Mouse (Mus musculus): ENCODE results near the gene Fancc. TPM values are rescaled to one million over a fixed set of nuclear protein-coding genes. Genes with fewer than 3 reads are reported as not detected.

The Fancc gene
- polyA plus RNA-seq, 1 experiment from 2014 or later = 25.9 TPM

- 19% methylated on average over 5 of the region's 5 CpGs for WGBS
- Histone ChIP-seq H3K27ac (ENCODE audit: low read depth) (peak overlapping the region; percentile 90), H3K4me1 (ENCODE audit: insufficient read depth) (peaks cover 26% of the 10 kb centered on the region), H3K4me3 (ENCODE audit: low read depth, low read length) (0 out of 2 replicates have a peak overlapping the region, but pooled peaks have one; percentile 6), H3K9me3 (ENCODE audit: low read depth, low read length) (no peaks in the 10 kb centered on the region), H3K36me3 (ENCODE audit: insufficient read depth) (peaks cover 22% of the 10 kb centered on the region), H3K27me3 (ENCODE audit: insufficient read depth, low read length) (no peaks in the 10 kb centered on the region), H3K4me2 (peak overlapping the region; percentile 54), H3K9ac (peak overlapping the region; percentile 36)
- no peak for ATAC-seq (ENCODE audit: insufficient read depth)
- TF ChIP-seq CTCF (IDR thresholded peaks at IDR 0.05; ENCODE audit: low read depth) = no peak
- DNase-seq = peak; percentile 55
Observed at GRCm38 (mm10) chr13:63278141-63278631, 218.9 kb downstream of the Fancc start.

GRCm38 (mm10) chr13:63277316-63277715, 219.8 kb downstream of the Fancc start:
- ATAC-seq (ENCODE audit: insufficient read depth) (no peak), DNase-seq (no peak)
- peaks cover 14% of the 10 kb centered on the region for H3K36me3 ChIP-seq (ENCODE audit: insufficient read depth)
- no peaks in the 10 kb centered on the region for H3K9me3 ChIP-seq (ENCODE audit: low read depth, low read length)
- peak overlapping the region; percentile 54 for H3K4me2 ChIP-seq
- no peak for TF ChIP-seq CTCF (IDR thresholded peaks at IDR 0.05; ENCODE audit: low read depth)
- no peak overlapping the region for H3K4me3 ChIP-seq (ENCODE audit: low read depth, low read length)
- H3K27me3 ChIP-seq (ENCODE audit: insufficient read depth, low read length) = no peaks in the 10 kb centered on the region
- 43% methylated on average over 5 of the region's 5 CpGs for WGBS
- H3K9ac ChIP-seq = no peak overlapping the region
- peak overlapping the region; percentile 90 for H3K27ac ChIP-seq (ENCODE audit: low read depth)
- H3K4me1 ChIP-seq (ENCODE audit: insufficient read depth) = peaks cover 28% of the 10 kb centered on the region

- H3K27ac ChIP-seq (ENCODE audit: low read depth) = peak overlapping the region; percentile 38; the same call in 1 of the 2 replicates
- H3K9ac ChIP-seq = no peak overlapping the region
- no peaks in the 10 kb centered on the region for H3K27me3 ChIP-seq (ENCODE audit: insufficient read depth, low read length)
- no peaks in the 10 kb centered on the region for H3K9me3 ChIP-seq (ENCODE audit: low read depth, low read length)
- H3K4me2 ChIP-seq = peak overlapping the region; percentile 40
- DNase-seq (no peak), ATAC-seq (ENCODE audit: insufficient read depth) (no peak)
- no peak overlapping the region; the same call in 1 of the 2 replicates for H3K4me3 ChIP-seq (ENCODE audit: low read depth, low read length)
- 69% methylated on average over 4 of the region's 4 CpGs for WGBS
- no peak for TF ChIP-seq CTCF (IDR thresholded peaks at IDR 0.05; ENCODE audit: low read depth)
- H3K4me1 ChIP-seq (ENCODE audit: insufficient read depth) = peaks cover 33% of the 10 kb centered on the region
- 0 out of 2 replicates have a peak, but pooled peaks cover 6% of the 10 kb centered on the region for H3K36me3 ChIP-seq (ENCODE audit: insufficient read depth)
Observed at GRCm38 (mm10) chr13:63276389-63276788, 220.7 kb downstream of the Fancc start.

GRCm38 (mm10) chr13:63274488-63275166, 222.5 kb downstream of the Fancc start:
- Histone ChIP-seq H3K27me3 (ENCODE audit: insufficient read depth, low read length) (no peaks in the 10 kb centered on the region), H3K27ac (ENCODE audit: low read depth) (0 out of 2 replicates have a peak overlapping the region, but pooled peaks have one; percentile 44)
- TF ChIP-seq CTCF (IDR thresholded peaks at IDR 0.05; ENCODE audit: low read depth) = no peak

GRCm38 (mm10) chr13:63273859-63274258, 223.2 kb downstream of the Fancc start:
- Histone ChIP-seq H3K4me3 (ENCODE audit: low read depth, low read length) (peak overlapping the region; percentile 37), H3K27ac (ENCODE audit: low read depth) (peak overlapping the region; percentile 30; the same call in 1 of the 2 replicates), H3K4me2 (peak overlapping the region; percentile 63), H3K27me3 (ENCODE audit: insufficient read depth, low read length) (no peaks in the 10 kb centered on the region), H3K9ac (peak overlapping the region; percentile 44), H3K9me3 (ENCODE audit: low read depth, low read length) (no peaks in the 10 kb centered on the region), H3K36me3 (ENCODE audit: insufficient read depth) (peaks cover 12% of the 10 kb centered on the region; the same call in 1 of the 2 replicates), H3K4me1 (ENCODE audit: insufficient read depth) (peaks cover 28% of the 10 kb centered on the region)
- ATAC-seq (ENCODE audit: insufficient read depth) (no peak), DNase-seq (no peak)
- WGBS = 51% methylated on average over 2 of the region's 2 CpGs
- no peak for TF ChIP-seq CTCF (IDR thresholded peaks at IDR 0.05; ENCODE audit: low read depth)

More at GRCm38 (mm10) chr13:63274488-63275166, 222.5 kb downstream of the Fancc start:
- DNase-seq = no peak
- no peak for ATAC-seq (ENCODE audit: insufficient read depth)
- WGBS = 57% methylated on average over 10 of the region's 10 CpGs
- H3K4me2 ChIP-seq = peak overlapping the region; percentile 63
- peak overlapping the region; percentile 44 for H3K9ac ChIP-seq
- H3K9me3 ChIP-seq (ENCODE audit: low read depth, low read length) = no peaks in the 10 kb centered on the region
- H3K4me1 ChIP-seq (ENCODE audit: insufficient read depth) = peaks cover 30% of the 10 kb centered on the region
- peaks cover 11% of the 10 kb centered on the region; the same call in 1 of the 2 replicates for H3K36me3 ChIP-seq (ENCODE audit: insufficient read depth)
- H3K4me3 ChIP-seq (ENCODE audit: low read depth, low read length) = peak overlapping the region; percentile 37

GRCm38 (mm10) chr13:63272602-63273229, 224.4 kb downstream of the Fancc start:
- no peak for TF ChIP-seq CTCF (IDR thresholded peaks at IDR 0.05; ENCODE audit: low read depth)
- WGBS = 11% methylated on average over 27 of the region's 27 CpGs
- ATAC-seq (ENCODE audit: insufficient read depth) = peak; percentile 94
- Histone ChIP-seq H3K27me3 (ENCODE audit: insufficient read depth, low read length) (no peaks in the 10 kb centered on the region), H3K36me3 (ENCODE audit: insufficient read depth) (peaks cover 16% of the 10 kb centered on the region; the same call in 1 of the 2 replicates), H3K27ac (ENCODE audit: low read depth) (peak overlapping the region; percentile 89), H3K4me3 (ENCODE audit: low read depth, low read length) (peak overlapping the region; percentile 37), H3K9ac (peak overlapping the region; percentile 53), H3K4me2 (peak overlapping the region; percentile 63), H3K4me1 (ENCODE audit: insufficient read depth) (peaks cover 23% of the 10 kb centered on the region), H3K9me3 (ENCODE audit: low read depth, low read length) (no peaks in the 10 kb centered on the region)
- DNase-seq = peak; percentile 80
